Mouse (Mus musculus): ENCODE measurements at regions not wholly inside any gene's neighbourhood (a gene's known extent, or its start where the extent isn't known, plus 50 kb on each side); places are given as distances from the start of the nearest gene placed in this dataset.

- DNase-seq (ENCODE audit: low spot score in 2 of 2) = no peak
These were observed 71.9 kb upstream of the Zfp217 start for GRCm38 (mm10) chr2:170219611-170220401.

- no peak for DNase-seq (ENCODE audit: low spot score in 2 of 2)
These were observed 71.3 kb upstream of the Zfp217 start for GRCm38 (mm10) chr2:170219161-170219581.

- DNase-seq (ENCODE audit: low spot score in 2 of 2) = peak; percentile 37 to 53
These were observed 70.5 kb upstream of the Zfp217 start for GRCm38 (mm10) chr2:170218230-170219044.

- DNase-seq (ENCODE audit: low spot score in 2 of 2) = no peak
These were observed 68.4 kb upstream of the Zfp217 start for GRCm38 (mm10) chr2:170216311-170216710.

GRCm38 (mm10) chr2:170209121-170209520, 61.2 kb upstream of the Zfp217 start:
- peak; percentile 66 to 76 for DNase-seq (ENCODE audit: low spot score in 2 of 2)

GRCm38 (mm10) chr2:170207878-170208277, 60.0 kb upstream of the Zfp217 start:
- no peak for DNase-seq (ENCODE audit: low spot score in 2 of 2)

- no peak for DNase-seq (ENCODE audit: low spot score in 2 of 2)
These were observed 59.5 kb upstream of the Zfp217 start for GRCm38 (mm10) chr2:170207395-170207794.

GRCm38 (mm10) chr2:170206870-170207269, 59.0 kb upstream of the Zfp217 start:
- no peak for DNase-seq (ENCODE audit: low spot score in 2 of 2)

GRCm38 (mm10) chr2:170206442-170206754, 58.5 kb upstream of the Zfp217 start:
- no peak for DNase-seq (ENCODE audit: low spot score in 2 of 2)

- no peak for DNase-seq (ENCODE audit: low spot score in 2 of 2)
These were observed 57.9 kb upstream of the Zfp217 start for GRCm38 (mm10) chr2:170205591-170206441.

GRCm38 (mm10) chr2:170204768-170205514, 57.0 kb upstream of the Zfp217 start:
- DNase-seq (ENCODE audit: low spot score in 2 of 2) = no peak

GRCm38 (mm10) chr2:170203496-170203895, 55.6 kb upstream of the Zfp217 start:
- DNase-seq (ENCODE audit: low spot score in 2 of 2) = no peak

GRCm38 (mm10) chr2:170201816-170202371, 54.0 kb upstream of the Zfp217 start:
- no peak for DNase-seq (ENCODE audit: low spot score in 2 of 2)

Data from urinary bladder, adult 18-20 months (tissue).